Mouse (Mus musculus): Measurements from ENCODE around the gene Trim28.
"Not testable (repeated sequence)": the region's sequence is repeated elsewhere in the genome, so short reads cannot be mapped to it uniquely, and the experiment has no call there.

Gene Trim28

DNA sequence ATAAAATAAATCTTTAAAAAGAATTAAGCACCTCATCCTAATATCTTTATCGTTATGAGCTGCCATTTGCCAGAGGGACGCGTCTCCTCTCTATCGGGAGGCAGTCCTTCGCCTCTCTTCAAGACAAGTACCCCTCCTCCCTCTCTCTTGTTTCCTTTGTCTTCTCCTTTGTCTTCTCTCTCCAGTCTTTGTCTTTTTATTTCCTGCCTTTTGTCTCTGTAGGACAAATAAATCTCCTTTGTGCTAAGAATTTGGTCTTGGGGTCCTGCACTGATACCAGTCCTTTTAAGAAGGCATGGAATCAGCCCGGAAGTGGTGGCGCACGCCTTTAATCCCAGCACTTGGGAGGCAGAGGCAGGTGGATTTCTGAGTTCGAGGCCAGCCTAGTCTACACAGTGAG lies 60.6 kb downstream of the Trim28 start:
- no peak for DNase-seq (ENCODE audit: low read depth, low spot score)

DNA sequence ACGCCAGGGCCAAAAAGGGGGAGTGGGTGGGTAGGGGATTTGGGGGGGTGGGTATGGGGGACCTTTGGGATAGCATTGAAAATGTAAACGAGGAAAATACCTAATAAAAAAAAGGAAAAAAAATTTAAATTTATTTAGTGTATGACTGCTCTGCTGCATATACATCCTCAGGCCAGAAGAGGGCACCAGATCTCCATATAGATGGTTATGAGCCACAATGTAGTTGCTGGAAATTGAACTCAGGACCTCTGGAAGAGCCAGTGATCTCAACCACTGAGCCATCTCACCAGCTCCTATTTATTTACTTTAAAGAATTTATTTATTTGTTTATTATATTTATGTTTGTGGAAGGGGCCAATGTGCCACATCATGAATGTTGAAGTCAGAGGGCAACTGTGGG lies 64.5 kb downstream of the Trim28 start:
- DNase-seq (ENCODE audit: low read depth, low spot score), result not testable (repeated sequence)

GRCm38 (mm10) chr7:13072293-13072692 lies 73.4 kb downstream of the Trim28 start:
- DNase-seq (ENCODE audit: low read depth, low spot score), result no peak

All from telencephalon, adult 2 months (tissue).